Mouse (Mus musculus) frontal cortex, postnatal 36 days (tissue): ENCODE data around the gene Mrpl33.
A peak's percentile ranks its signal among the peaks of the same experiment; 100 is the strongest.
"Not testable (repeated sequence)": the region's sequence is repeated elsewhere in the genome, so short reads cannot be mapped to it uniquely, and the experiment has no call there.

Experiments used
- DNase-seq, 2 experiments: peaks; one replicate each; pipeline ENCODE4 v3.0.0; 2022; ENCODE audit warnings: low spot score in 2 of 2

The Mrpl33 gene

GRCm38 (mm10) chr5:31597430-31597944 is 752 bp downstream of the Mrpl33 start:
- DNase-seq = no peak

- DNase-seq = no peak
Measured at GRCm38 (mm10) chr5:31598121-31598520, 1.4 kb downstream of the Mrpl33 start.

- peak in 1 of 2 experiments; percentile 19 for DNase-seq
Measured at GRCm38 (mm10) chr5:31598579-31598978, 1.8 kb downstream of the Mrpl33 start.

GRCm38 (mm10) chr5:31599161-31599560 is 2.4 kb downstream of the Mrpl33 start:
- DNase-seq = no peak

GRCm38 (mm10) chr5:31601162-31601722 is 4.5 kb downstream of the Mrpl33 start:
- DNase-seq = no peak

- peak; percentile 51 to 70 for DNase-seq
Measured at GRCm38 (mm10) chr5:31602377-31602776, 5.6 kb downstream of the Mrpl33 start.

- DNase-seq = no peak
Measured at GRCm38 (mm10) chr5:31603766-31604165, 7.0 kb downstream of the Mrpl33 start.

- no peak for DNase-seq
Measured at GRCm38 (mm10) chr5:31606151-31606550, 9.4 kb downstream of the Mrpl33 start.

GRCm38 (mm10) chr5:31610376-31611086 is 13.8 kb downstream of the Mrpl33 start:
- no peak for DNase-seq

GRCm38 (mm10) chr5:31611186-31611585 is 14.5 kb downstream of the Mrpl33 start:
- no peak for DNase-seq

GRCm38 (mm10) chr5:31613852-31614286 is 17.1 kb downstream of the Mrpl33 start:
- DNase-seq = peak; percentile 77 to 83

GRCm38 (mm10) chr5:31614339-31615025 is 17.7 kb downstream of the Mrpl33 start:
- no peak for DNase-seq

GRCm38 (mm10) chr5:31620326-31620725 is 23.6 kb downstream of the Mrpl33 start:
- no peak for DNase-seq

GRCm38 (mm10) chr5:31627117-31627516 is 30.4 kb downstream of the Mrpl33 start:
- no peak for DNase-seq

- DNase-seq = no peak
Measured at GRCm38 (mm10) chr5:31627562-31628526, 31.1 kb downstream of the Mrpl33 start.

- no peak for DNase-seq
Measured at GRCm38 (mm10) chr5:31628555-31628954, 31.8 kb downstream of the Mrpl33 start.

- DNase-seq = no peak
Measured at GRCm38 (mm10) chr5:31630064-31630463, 33.3 kb downstream of the Mrpl33 start.

- DNase-seq = not testable (repeated sequence)
Measured at GRCm38 (mm10) chr5:31631169-31631568, 34.4 kb downstream of the Mrpl33 start.

GRCm38 (mm10) chr5:31634161-31634560 is 37.4 kb downstream of the Mrpl33 start:
- DNase-seq = no peak

- DNase-seq = no peak
Measured at GRCm38 (mm10) chr5:31634679-31635078, 37.9 kb downstream of the Mrpl33 start.

- no peak for DNase-seq
Measured at GRCm38 (mm10) chr5:31636636-31637253, 40.0 kb downstream of the Mrpl33 start.
